Mouse (Mus musculus) ovary, postnatal 36 days (tissue): Measurements from ENCODE around the gene Mpv17.

ENCODE experiments used
- DNase-seq: peaks from one replicate; pipeline ENCODE4 v3.0.0; 2022; ENCODE audit warnings: low spot score, mixed read lengths

Mpv17 gene

DNA sequence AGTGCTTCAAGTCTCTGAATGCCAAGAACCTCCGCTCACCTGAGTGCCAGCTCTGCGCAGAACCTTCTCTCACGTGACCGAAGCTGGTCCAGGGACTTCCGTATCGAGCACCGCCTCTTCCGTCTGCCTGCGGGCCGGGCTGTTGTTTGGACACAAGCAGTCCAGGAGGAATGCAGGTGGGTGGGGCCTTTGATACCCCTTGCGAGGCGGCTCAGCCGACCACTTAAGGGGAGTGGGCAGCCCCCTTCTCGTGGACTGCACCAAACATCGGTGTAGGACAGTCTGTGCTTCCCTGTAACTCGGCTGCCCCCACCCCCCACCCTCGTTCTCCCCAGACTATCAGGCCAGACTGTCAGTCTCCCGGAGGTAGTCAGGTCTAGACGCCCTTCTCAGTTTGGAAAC is at the start of gene Mpv17:
TSS of gene Mpv17 (minus strand) at position 100 of the 402 bp plus-strand sequence.
- peak; percentile 80 for DNase-seq

DNA sequence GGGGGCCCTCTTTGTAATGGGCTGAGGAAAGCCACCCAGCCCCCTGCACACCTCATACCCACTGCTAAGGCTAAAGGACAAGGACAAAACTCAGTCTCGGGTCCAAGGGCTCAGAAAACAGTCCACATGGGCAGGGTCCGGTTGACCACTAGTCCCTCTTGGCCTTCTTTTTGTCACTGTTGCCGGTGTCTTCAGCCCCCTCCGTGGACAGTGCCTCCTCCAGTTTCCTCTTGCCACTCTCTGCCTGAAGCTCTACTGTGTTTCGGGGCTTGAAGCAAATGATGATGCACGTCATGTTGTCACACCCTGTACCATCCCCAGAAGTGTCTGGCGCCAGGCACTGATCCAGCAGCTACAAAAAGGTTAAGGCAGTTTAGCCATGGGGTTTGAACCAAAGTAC is 48.9 kb upstream of the Mpv17 start:
- DNase-seq, result no peak

GRCm38 (mm10) chr5:31201742-31202590 is 47.9 kb upstream of the Mpv17 start, which contains the start of gene Zfp513:
Gene Zfp513 (minus strand): TSS chr5:31202303.
- DNase-seq, result peak; percentile 92

GRCm38 (mm10) chr5:31201042-31201741 is 47.1 kb upstream of the Mpv17 start:
- no peak for DNase-seq

DNA sequence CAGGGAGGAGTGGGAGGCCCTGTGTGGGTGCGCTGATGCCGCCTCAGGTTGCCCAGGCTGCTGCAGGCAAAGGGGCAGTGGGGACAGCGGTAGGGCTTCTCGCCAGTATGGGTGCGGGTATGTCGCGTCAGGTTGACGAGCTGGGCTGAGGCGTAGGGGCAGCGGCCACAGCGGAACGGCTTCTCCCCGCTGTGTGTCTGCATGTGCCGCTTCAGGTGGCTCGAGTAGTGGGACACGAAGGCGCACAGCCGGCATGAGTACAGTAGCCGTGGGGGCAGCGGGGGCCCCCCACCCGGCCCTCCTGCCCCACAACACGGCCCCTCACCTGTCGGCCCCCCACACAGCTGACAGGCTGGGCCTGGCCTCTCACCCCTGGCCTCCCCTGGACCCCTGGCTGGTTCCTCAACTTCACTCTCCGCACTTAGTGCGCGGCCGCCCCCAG is 46.3 kb upstream of the Mpv17 start:
- DNase-seq, result peak; percentile 36

- DNase-seq, result no peak
These were observed 45.8 kb upstream of the Mpv17 start for GRCm38 (mm10) chr5:31199893-31200292.

DNA sequence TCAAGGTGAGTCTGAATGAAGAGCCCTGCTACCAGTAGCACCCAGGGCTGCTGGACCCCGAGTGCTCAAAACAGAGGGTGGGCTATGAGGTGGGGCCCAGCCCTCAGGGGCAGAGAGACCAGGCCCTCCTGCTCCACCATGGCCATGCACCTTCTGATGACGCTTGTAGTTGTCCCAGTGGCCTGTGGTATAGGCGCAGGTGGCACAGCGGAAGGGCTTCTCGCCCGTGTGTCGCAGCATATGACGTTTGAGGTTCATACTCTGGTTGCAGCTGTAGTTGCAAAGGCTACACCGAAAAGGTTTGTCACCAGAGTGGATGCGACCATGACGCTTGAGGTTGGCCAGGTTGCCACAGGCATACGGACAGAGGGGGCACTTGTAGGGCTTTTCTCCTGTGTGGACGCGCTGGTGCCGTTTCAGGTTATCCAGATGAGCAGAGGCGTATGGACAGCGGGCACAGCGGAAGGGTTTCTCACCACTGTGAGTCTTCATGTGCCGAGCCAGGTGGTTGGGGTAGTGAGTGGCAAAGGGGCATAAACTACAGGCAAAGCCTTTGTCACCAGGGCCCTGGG is 45.4 kb upstream of the Mpv17 start:
- DNase-seq, result no peak

DNA sequence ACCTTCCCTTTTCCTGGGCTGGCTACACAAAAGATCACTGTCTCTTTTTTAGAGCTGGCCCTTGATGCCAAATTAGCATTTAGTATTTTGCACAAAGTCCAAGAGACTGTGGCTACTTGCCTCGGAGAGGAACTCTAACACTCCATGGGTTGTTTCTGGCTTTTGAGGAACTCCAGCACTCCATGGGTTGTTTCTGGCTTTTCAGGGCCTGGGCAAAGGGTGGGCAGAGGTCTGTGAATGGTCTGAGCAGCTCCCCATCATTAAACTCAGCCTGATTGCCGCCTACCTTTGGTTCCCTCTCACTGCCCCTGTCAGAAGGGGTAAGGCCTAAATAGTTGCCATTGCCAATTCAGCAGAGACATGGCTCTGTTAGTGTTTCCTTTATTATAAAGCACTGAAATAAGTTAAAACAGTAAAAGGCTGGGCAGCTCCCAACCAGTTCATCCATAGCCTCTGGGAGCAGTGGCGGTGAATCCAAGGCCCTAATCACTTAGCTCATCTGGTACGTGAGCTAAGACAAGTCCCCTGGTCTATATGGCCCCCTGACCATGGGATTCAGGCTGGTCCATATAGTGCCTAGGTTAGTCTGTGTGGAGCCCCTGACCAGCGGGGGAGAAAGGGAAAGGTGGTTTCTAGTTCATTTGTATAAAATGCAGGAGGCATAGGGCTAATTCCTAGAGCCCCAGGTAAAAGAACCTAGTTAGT is 44.7 kb upstream of the Mpv17 start:
- no peak for DNase-seq

DNA sequence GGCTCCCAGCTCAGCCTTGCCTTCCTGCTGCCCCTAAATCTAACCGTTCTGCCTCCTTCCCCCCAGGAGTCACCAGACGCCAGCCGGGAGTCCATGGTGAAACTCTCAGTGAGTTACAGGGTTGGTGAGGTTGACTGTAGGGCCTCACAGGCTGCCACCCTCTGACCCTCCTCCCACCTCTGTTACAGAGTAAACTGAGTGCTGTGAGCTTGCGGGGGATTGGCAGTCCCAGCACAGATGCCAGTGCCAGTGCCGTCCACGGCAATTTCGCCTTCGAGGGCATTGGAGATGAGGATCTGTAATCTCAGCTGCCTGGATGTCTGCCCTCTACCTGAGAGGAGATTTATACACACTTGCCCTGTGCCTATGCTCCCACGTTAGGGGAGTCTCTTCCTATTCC is 44.1 kb upstream of the Mpv17 start:
- no peak for DNase-seq

DNA sequence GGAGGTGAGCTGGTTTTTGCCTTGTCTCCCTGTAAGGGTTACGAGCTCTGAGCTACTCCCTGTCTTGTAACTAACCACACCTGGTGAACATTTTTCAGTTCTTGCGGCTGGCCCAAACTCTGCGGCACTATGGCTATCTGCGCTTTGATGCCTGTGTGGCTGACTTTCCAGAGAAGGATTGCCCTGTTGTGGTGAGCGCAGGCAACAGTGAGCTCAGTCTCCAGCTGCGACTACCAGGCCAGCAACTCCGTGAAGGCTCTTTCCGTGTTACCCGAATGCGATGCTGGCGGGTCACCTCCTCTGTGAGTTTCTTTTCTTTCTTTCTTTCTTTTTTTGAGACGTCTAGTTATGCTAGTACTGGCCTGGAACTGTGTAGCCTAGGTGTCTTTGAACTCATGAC is 43.0 kb upstream of the Mpv17 start:
- no peak for DNase-seq

- no peak for DNase-seq
These were observed 42.2 kb upstream of the Mpv17 start for GRCm38 (mm10) chr5:31196207-31196606.

- no peak for DNase-seq
These were observed 41.6 kb upstream of the Mpv17 start for GRCm38 (mm10) chr5:31195671-31196070.

- no peak for DNase-seq
These were observed 40.7 kb upstream of the Mpv17 start for GRCm38 (mm10) chr5:31194486-31195485.

DNA sequence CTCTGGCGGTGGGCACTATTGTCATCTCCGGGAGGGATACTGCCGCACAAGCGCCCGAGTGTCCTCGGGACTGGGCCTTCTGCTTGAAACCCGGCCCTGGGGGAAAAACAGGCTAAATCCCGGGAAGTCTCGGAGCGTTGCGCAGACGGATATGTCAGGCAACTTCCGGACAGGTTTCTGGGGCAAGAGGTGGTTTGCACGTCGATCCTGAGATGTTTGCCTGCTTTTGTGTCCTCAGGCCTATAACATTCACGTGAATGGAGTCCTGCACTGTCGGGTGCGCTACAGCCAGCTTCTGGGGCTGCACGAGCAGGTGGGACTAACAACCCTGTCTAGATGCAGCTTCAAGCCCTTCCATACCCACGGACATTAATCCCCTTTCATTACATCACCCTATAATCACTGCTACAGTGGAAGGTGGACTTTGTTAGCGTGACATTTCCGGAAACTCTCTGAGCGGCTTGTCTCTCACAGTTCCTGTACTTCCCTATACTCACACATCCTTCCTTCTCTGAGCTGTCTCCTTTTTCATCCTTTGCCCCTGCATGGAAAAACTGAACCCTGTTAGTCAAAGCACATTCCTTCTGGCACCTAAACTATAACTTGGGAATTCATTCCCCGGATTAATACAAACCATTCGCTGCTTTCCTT is 39.7 kb upstream of the Mpv17 start:
- DNase-seq, result no peak

- DNase-seq, result peak; percentile 99
These were observed 39.0 kb upstream of the Mpv17 start, which contains the start of the genes Snx17 and Eif2b4 for GRCm38 (mm10) chr5:31192939-31193630. Gene Snx17 (plus strand): TSS chr5:31193227. Gene Eif2b4 (minus strand): TSS chr5:31193430.

GRCm38 (mm10) chr5:31192045-31192938 is 38.2 kb upstream of the Mpv17 start:
- DNase-seq, result no peak

- no peak for DNase-seq
These were observed 36.1 kb upstream of the Mpv17 start for GRCm38 (mm10) chr5:31190201-31190600.

GRCm38 (mm10) chr5:31188223-31188840 is 34.3 kb upstream of the Mpv17 start:
- DNase-seq, result no peak
